In the genomic region with DNA sequence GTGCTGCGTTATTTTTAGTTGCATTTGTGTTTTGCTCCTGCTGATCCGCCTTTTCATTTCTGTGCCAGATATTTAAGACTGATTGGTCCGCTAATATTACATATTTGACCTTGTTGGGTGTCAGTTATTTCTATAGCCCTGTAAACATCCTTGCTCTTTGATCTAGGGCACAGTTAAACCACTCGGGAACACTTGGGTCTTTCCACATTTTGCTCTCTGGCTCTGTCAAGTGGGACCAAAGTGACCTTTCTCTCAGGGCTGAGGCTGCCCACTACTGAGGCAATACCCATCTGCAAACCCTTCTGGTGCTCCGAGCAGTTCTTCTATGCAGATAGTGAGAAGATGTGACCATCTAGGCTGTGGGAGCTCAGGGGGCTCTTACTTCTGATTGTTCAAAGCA, we compare ENCODE assay signal across 19 mouse cellular contexts.
DNase-seq lines count a peak whose midpoint lies in the region; TF ChIP-seq lines count a peak whose summit lies in the region.
"Had no signal": no experiment of that assay in that cellular context is flagged by ENCODE, and none has a peak within 500 bp of the region (broad histone marks: within the 10 kb centered on the region; RNA-seq: fewer than 3 reads in every experiment).

No protein-coding gene starts in this region.

- WGBS in heart, embryonic 10.5 days, result 70% methylated on average over 5 of the region's 5 CpGs
- WGBS in kidney, adult 2 months, result 67% methylated on average over 5 of the region's 5 CpGs

- no peak for TF ChIP-seq POLR2A in kidney, adult 2 months (IDR thresholded peaks at IDR 0.05; ENCODE audit: low read depth, low read length)
- TF ChIP-seq POLR2A in testis, adult 2 months (IDR thresholded peaks at IDR 0.05; ENCODE audit: control insufficient read depth, low read depth, low read length), result no peak

- peaks cover 31% of the 10 kb centered on the region for H3K4me1 ChIP-seq in heart, embryonic 10.5 days
- no peaks in the 10 kb centered on the region for H3K4me1 ChIP-seq in kidney, adult 2 months (ENCODE audit: control insufficient read depth, insufficient read depth, low read length)
- H3K4me1 ChIP-seq in testis, adult 2 months (ENCODE audit: control insufficient read depth, insufficient read depth, low read length), result no peaks in the 10 kb centered on the region

- H3K4me3 ChIP-seq in heart, embryonic 10.5 days, result no peak overlapping the region
- no peak overlapping the region for H3K4me3 ChIP-seq in kidney, adult 2 months (ENCODE audit: insufficient read depth, low read depth, low read length)
- H3K4me3 ChIP-seq in testis, adult 2 months (ENCODE audit: control insufficient read depth, low read depth, low read length), result no peak overlapping the region
- H3K4me3 ChIP-seq: embryonic facial prominence, embryonic 12.5 days; forebrain, embryonic 12.5 days; left cerebral cortex, adult 2 months; limb, embryonic 15.5 days had no signal

- 0 out of 2 replicates have a peak, but pooled peaks cover under 1% of the 10 kb centered on the region for H3K27me3 ChIP-seq in heart, embryonic 10.5 days (ENCODE audit: insufficient read depth, poor library complexity, severe bottlenecking)
- no peaks in the 10 kb centered on the region for H3K27me3 ChIP-seq in kidney, adult 2 months (replicated peaks; ENCODE audit: control insufficient read depth, insufficient read depth, low read length)
- no peaks in the 10 kb centered on the region for H3K27me3 ChIP-seq in testis, adult 2 months (ENCODE audit: control insufficient read depth, insufficient read depth, low read length)
- H3K27me3 ChIP-seq: embryonic facial prominence, embryonic 12.5 days; forebrain, embryonic 12.5 days; limb, embryonic 15.5 days had no signal

- H3K27ac ChIP-seq in heart, embryonic 10.5 days, result peak overlapping the region; percentile 63
- no peak overlapping the region for H3K27ac ChIP-seq in kidney, adult 2 months (ENCODE audit: insufficient read depth, low read depth, low read length)
- H3K27ac ChIP-seq in testis, adult 2 months (ENCODE audit: control insufficient read depth, insufficient read depth, low read depth, low read length), result peak overlapping the region; percentile 44; the same call in 1 of the 2 replicates
- H3K27ac ChIP-seq: embryonic facial prominence, embryonic 12.5 days; forebrain, embryonic 12.5 days; hindbrain, embryonic 14.5 days; left cerebral cortex, adult 2 months; limb, embryonic 15.5 days; liver, embryonic 14.5 days; macrophage had no signal

- no peaks in the 10 kb centered on the region for H3K9me3 ChIP-seq in heart, embryonic 10.5 days
- H3K9me3 ChIP-seq: embryonic facial prominence, embryonic 12.5 days; forebrain, embryonic 12.5 days; limb, embryonic 15.5 days had no signal

- DNase-seq in heart, embryonic 10.5 days (ENCODE audit: low spot score), result no peak
- no peak for DNase-seq in heart, adult 8-10 months (ENCODE audit: low spot score)
- peak; percentile 6 for DNase-seq in kidney, adult 2 months
- DNase-seq in kidney, adult 11 months, result no peak
- no peak for DNase-seq in testis, postnatal 10 days (ENCODE audit: low spot score)
- DNase-seq in thymus, adult 18-20 months, result no peak
- DNase-seq: cerebellum, adult 2 months; cerebellum, postnatal 25 days; gastrocnemius, postnatal 10 days; heart, postnatal 10 days; thymus, postnatal 36 days had no signal

- TF ChIP-seq CTCF in kidney, adult 2 months (conservative IDR thresholded peaks at IDR 0.05; ENCODE audit: insufficient read depth, insufficient read length, low read depth, low read length), result no peak
- TF ChIP-seq CTCF in testis, adult 2 months (IDR thresholded peaks at IDR 0.05; ENCODE audit: control insufficient read depth, insufficient read depth, insufficient replicate concordance, low read depth, low read length), result no peak

- no peaks in the 10 kb centered on the region for H3K36me3 ChIP-seq in heart, embryonic 10.5 days
- H3K36me3 ChIP-seq in kidney, adult 2 months (ENCODE audit: control insufficient read depth, insufficient read depth, low read length), result no peaks in the 10 kb centered on the region
- H3K36me3 ChIP-seq in testis, adult 2 months (ENCODE audit: control insufficient read depth, insufficient read depth, low read length), result no peaks in the 10 kb centered on the region
- H3K36me3 ChIP-seq: embryonic facial prominence, embryonic 12.5 days; forebrain, embryonic 12.5 days; limb, embryonic 15.5 days had no signal
